9 mouse cellular contexts compared by ENCODE assay signal in genomic region chr14:117895539-117895912, GRCm38 (mm10).
DNase-seq lines count a peak whose midpoint lies in the region; ATAC-seq and TF ChIP-seq lines count a peak whose summit lies in the region.
"Had no signal": no experiment of that assay in that cellular context is flagged by ENCODE, and none has a peak within 500 bp of the region (broad histone marks: within the 10 kb centered on the region; RNA-seq: fewer than 3 reads in every experiment).

No protein-coding gene starts in this region.

- 83% methylated on average over 16 of the region's 16 CpGs for WGBS in heart, embryonic 11.5 days (ENCODE audit: insufficient replicate concordance)
- 87% methylated on average over 16 of the region's 16 CpGs for WGBS in forebrain, embryonic 11.5 days
- 25% methylated on average over 16 of the region's 16 CpGs for WGBS in neural tube, embryonic 15.5 days
- 78% methylated on average over 16 of the region's 16 CpGs for WGBS in lung, adult 2 months

- H3K9ac ChIP-seq in heart, embryonic 11.5 days (ENCODE audit: low read depth, low read length), result no peak overlapping the region
- no peak overlapping the region for H3K9ac ChIP-seq in forebrain, embryonic 11.5 days (ENCODE audit: low read length)
- H3K9ac ChIP-seq in neural tube, embryonic 15.5 days (replicated peaks), result peak overlapping the region; percentile 39
- H3K9ac ChIP-seq: liver, embryonic 15.5 days had no signal

- no peak overlapping the region for H3K4me3 ChIP-seq in heart, embryonic 11.5 days (ENCODE audit: low read depth, low read length)
- H3K4me3 ChIP-seq in forebrain, embryonic 11.5 days (ENCODE audit: low read depth, low read length), result no peak overlapping the region
- H3K4me3 ChIP-seq in neural tube, embryonic 15.5 days (replicated peaks), result peak overlapping the region; percentile 32
- H3K4me3 ChIP-seq in lung, adult 2 months (replicated peaks; ENCODE audit: extremely low read depth, low read depth, low read length), result no peak overlapping the region
- H3K4me3 ChIP-seq: liver, embryonic 15.5 days had no signal

- H3K27ac ChIP-seq in heart, embryonic 11.5 days (ENCODE audit: low read depth, low read length), result no peak overlapping the region
- H3K27ac ChIP-seq in forebrain, embryonic 11.5 days (ENCODE audit: low read depth, low read length), result no peak overlapping the region
- H3K27ac ChIP-seq in neural tube, embryonic 15.5 days (replicated peaks), result peak overlapping the region; percentile 85
- H3K27ac ChIP-seq: liver, embryonic 15.5 days had no signal

- no peak for TF ChIP-seq CTCF in lung, adult 2 months (IDR thresholded peaks at IDR 0.05; ENCODE audit: insufficient read depth, low read length)

- H3K4me1 ChIP-seq in heart, embryonic 11.5 days (ENCODE audit: control insufficient read depth, insufficient read depth, low read length), result peaks cover 4% of the 10 kb centered on the region; the same call in 1 of the 2 replicates
- no peaks in the 10 kb centered on the region; the same call in 1 of the 2 replicates for H3K4me1 ChIP-seq in forebrain, embryonic 11.5 days (replicated peaks; ENCODE audit: control insufficient read depth, insufficient read depth, low read length)
- peaks cover 13% of the 10 kb centered on the region for H3K4me1 ChIP-seq in neural tube, embryonic 15.5 days
- H3K4me1 ChIP-seq in lung, adult 2 months (ENCODE audit: control insufficient read depth, insufficient read depth, low read length), result no peaks in the 10 kb centered on the region
- H3K4me1 ChIP-seq: liver, embryonic 15.5 days had no signal

- H3K27me3 ChIP-seq in heart, embryonic 11.5 days (ENCODE audit: control insufficient read depth, insufficient read depth, low read length), result peaks cover 4% of the 10 kb centered on the region
- H3K27me3 ChIP-seq in forebrain, embryonic 11.5 days (ENCODE audit: control insufficient read depth, insufficient read depth, low read length), result no peaks in the 10 kb centered on the region
- no peaks in the 10 kb centered on the region for H3K27me3 ChIP-seq in neural tube, embryonic 15.5 days (replicated peaks)
- H3K27me3 ChIP-seq: liver, embryonic 15.5 days had no signal

- H3K9me3 ChIP-seq in heart, embryonic 11.5 days (replicated peaks; ENCODE audit: control insufficient read depth, low read length), result no peaks in the 10 kb centered on the region
- no peaks in the 10 kb centered on the region for H3K9me3 ChIP-seq in forebrain, embryonic 11.5 days (ENCODE audit: control insufficient read depth, low read length)
- no peaks in the 10 kb centered on the region for H3K9me3 ChIP-seq in neural tube, embryonic 15.5 days (replicated peaks)
- H3K9me3 ChIP-seq: liver, embryonic 15.5 days had no signal

- peak; percentile 90 for DNase-seq in heart, adult 11 months
- DNase-seq in forebrain, embryonic 11.5 days (ENCODE audit: low spot score), result peak; percentile 42
- DNase-seq in layer of hippocampus, adult 9-10 months (ENCODE audit: low spot score), result peak; percentile 24
- no peak for DNase-seq in lung, adult 2 months
- DNase-seq in adrenal gland, adult 18-20 months (ENCODE audit: low spot score in 2 of 2), result no peak
- DNase-seq in lung, postnatal 10 days, result no peak

- no peak overlapping the region for H3K4me2 ChIP-seq in heart, embryonic 11.5 days
- 0 out of 2 replicates have a peak overlapping the region, but pooled peaks have one; percentile 21 for H3K4me2 ChIP-seq in forebrain, embryonic 11.5 days (ENCODE audit: low read depth, low read length, severe bottlenecking)
- H3K4me2 ChIP-seq in neural tube, embryonic 15.5 days, result peak overlapping the region; percentile 57
- H3K4me2 ChIP-seq: liver, embryonic 15.5 days had no signal

- ATAC-seq in heart, embryonic 11.5 days (replicated peaks; ENCODE audit: insufficient number of reproducible peaks, low FRiP score, low TSS enrichment), result no peak
- ATAC-seq in forebrain, embryonic 11.5 days (replicated peaks; ENCODE audit: low FRiP score), result no peak
- ATAC-seq in neural tube, embryonic 15.5 days (ENCODE audit: low FRiP score), result peak; percentile 72

- no peak for TF ChIP-seq POLR2A in lung, adult 2 months (IDR thresholded peaks at IDR 0.05; ENCODE audit: borderline replicate concordance, extremely low read depth, low read depth, low read length)

- H3K36me3 ChIP-seq in heart, embryonic 11.5 days (ENCODE audit: control insufficient read depth, insufficient read depth, low read length), result no peaks in the 10 kb centered on the region
- H3K36me3 ChIP-seq in forebrain, embryonic 11.5 days (ENCODE audit: control insufficient read depth, insufficient read depth, low read length), result no peaks in the 10 kb centered on the region
- no peaks in the 10 kb centered on the region for H3K36me3 ChIP-seq in neural tube, embryonic 15.5 days
- H3K36me3 ChIP-seq: liver, embryonic 15.5 days had no signal

Comparison
In these comparisons a context has a peak if more than half of its experiments do, and no peak if none do; other contexts are left out.
1. DNase-seq: peak in heart, adult 11 months (single experiment), forebrain, embryonic 11.5 days (single experiment) and layer of hippocampus, adult 9-10 months (single experiment); none in lung, adult 2 months (single experiment), adrenal gland, adult 18-20 months (0 of 2) and lung, postnatal 10 days (single experiment).